Mouse (Mus musculus): ENCODE measurements at regions not wholly inside any gene's neighbourhood (a gene's known extent, or its start where the extent isn't known, plus 50 kb on each side); places are given as distances from the start of the nearest gene placed in this dataset.
"Not testable (repeated sequence)": the region's sequence is repeated elsewhere in the genome, so short reads cannot be mapped to it uniquely, and the experiment has no call there.

GRCm38 (mm10) chr10:22479860-22480259 is 119.5 kb downstream of the Raet1d start:
- TF ChIP-seq CTCF (conservative IDR thresholded peaks at IDR 0.05; ENCODE audit: low read length); POU5F1 (IDR thresholded peaks at IDR 0.05; ENCODE audit: borderline replicate concordance, low read length): not testable (repeated sequence)

All from E14TG2a.4 (cell line).